Mouse (Mus musculus) midbrain, embryonic 10.5 days (tissue): ENCODE data around the gene Cntln. TPM values are rescaled to one million over a fixed set of nuclear protein-coding genes. Genes with fewer than 3 reads are reported as not detected.

ENCODE experiments used
- DNase-seq: peaks from one replicate; pipeline ENCODE4 v3.0.0-alpha.2; 2017; ENCODE audit warnings: low spot score
- H3K27ac ChIP-seq: fragments of 300-500 bp; sonication (generic); replicated peaks from 2 replicates; pipeline ENCODE4 v1.5.1; 2016; ENCODE audit warnings: mild to moderate bottlenecking
- H3K27me3 ChIP-seq: fragments of 300-500 bp; sonication (generic); 2 replicates; pipeline ENCODE4 v1.6.1; 2016; ENCODE audit warnings: low read depth, mild to moderate bottlenecking; ENCODE audit not compliant: poor library complexity, severe bottlenecking
- H3K36me3 ChIP-seq: fragments of 300-500 bp; sonication (generic); 2 replicates; pipeline ENCODE4 v1.6.1; 2016; ENCODE audit warnings: mild to moderate bottlenecking, moderate library complexity
- H3K4me1 ChIP-seq: fragments of 300-500 bp; sonication (generic); 2 replicates; pipeline ENCODE4 v1.6.1; 2016
- H3K4me3 ChIP-seq: fragments of 300-500 bp; sonication (generic); 2 replicates; pipeline ENCODE4 v1.5.1; 2016; ENCODE audit warnings: mild to moderate bottlenecking, moderate library complexity
- H3K9me3 ChIP-seq: fragments of 300-500 bp; sonication (generic); replicated peaks from 2 replicates; pipeline ENCODE4 v1.6.1; 2016; ENCODE audit warnings: mild to moderate bottlenecking
- WGBS: fragments of 180-500 bp; shearing (Covaris S2); methylation state at CpG from one replicate; pipeline ENCODE4 v1.1.7; 2016; 5-methylcytosine and 5-hydroxymethylcytosine counted together
- polyA plus RNA-seq: library from polyadenylated mRNA; unstranded; fragments of >200 nt; fragmentation: Nextera tagmentation; extraction: Ambion mirVana; gene quantifications from 2 replicates; pipeline ENCODE4 v1.2.1, GENCODE M21; 2016

Gene Cntln
- 5.2 and 5.4 TPM in 2 replicates for polyA plus RNA-seq

DNA sequence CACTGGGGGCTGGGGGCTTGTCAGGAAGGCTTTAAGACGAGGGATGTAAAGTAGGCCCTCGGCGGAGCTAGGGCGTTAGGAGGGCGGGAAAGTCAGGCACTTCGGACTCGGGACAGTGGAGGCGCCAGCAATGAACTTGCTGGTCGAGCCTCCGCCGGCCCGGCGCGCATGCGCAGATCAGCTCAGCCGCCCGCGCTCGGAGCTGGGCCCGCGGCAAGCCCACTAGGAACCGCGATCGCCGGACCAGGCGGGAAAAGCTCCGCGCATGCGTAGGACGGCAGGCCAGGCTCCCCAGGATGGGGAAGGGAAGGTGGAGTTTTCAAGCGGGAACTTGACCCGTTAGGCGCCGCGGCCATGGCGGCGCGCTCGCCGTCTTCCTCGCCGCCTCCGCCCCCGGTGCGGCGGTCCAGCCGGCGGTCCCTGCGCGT, at the start of gene Cntln:
Cntln (plus strand) TSS at position 199 of the 428 bp plus-strand sequence.
- Histone ChIP-seq H3K27ac (peak within 1 kb of the TSS; percentile 96), H3K4me3 (peak within 1 kb of the TSS; percentile 72), H3K27me3 (peaks cover 20% of the 10 kb centered on the region), H3K4me1 (peaks cover 19% of the 10 kb centered on the region), H3K9me3 (peaks cover 6% of the 10 kb centered on the region; the same call in 1 of the 2 replicates), H3K36me3 (no peaks in the 10 kb centered on the region)
- peak; percentile 93 for DNase-seq
- 1% methylated on average over 50 of the region's 50 CpGs for WGBS

DNA sequence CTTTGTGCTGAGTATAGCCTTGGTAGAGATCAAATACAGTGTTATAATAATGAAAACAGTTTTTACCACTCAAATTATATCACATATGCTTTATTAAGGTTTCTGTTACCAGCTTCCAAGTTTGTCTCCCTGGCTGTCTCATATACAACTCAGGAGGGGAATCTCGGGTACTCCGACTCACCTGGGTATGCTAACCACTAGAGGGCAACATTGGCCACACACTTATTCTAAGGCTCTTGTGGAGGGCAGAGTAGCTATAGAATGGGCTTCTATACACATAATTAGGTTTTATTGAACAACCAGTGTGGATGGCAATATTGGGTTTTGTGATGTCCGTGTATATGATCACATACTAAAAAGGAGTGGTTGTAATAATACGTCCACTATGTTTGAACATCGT, 47.1 kb upstream of the Cntln start:
- H3K9me3 ChIP-seq = no peaks in the 10 kb centered on the region
- no peak overlapping the region for H3K27ac ChIP-seq
- no peaks in the 10 kb centered on the region for H3K4me1 ChIP-seq
- no peak overlapping the region for H3K4me3 ChIP-seq
- H3K27me3 ChIP-seq = no peaks in the 10 kb centered on the region
- H3K36me3 ChIP-seq = no peaks in the 10 kb centered on the region
- peak; percentile 28 for DNase-seq
- 41% methylated on average over 5 of the region's 5 CpGs for WGBS

DNA sequence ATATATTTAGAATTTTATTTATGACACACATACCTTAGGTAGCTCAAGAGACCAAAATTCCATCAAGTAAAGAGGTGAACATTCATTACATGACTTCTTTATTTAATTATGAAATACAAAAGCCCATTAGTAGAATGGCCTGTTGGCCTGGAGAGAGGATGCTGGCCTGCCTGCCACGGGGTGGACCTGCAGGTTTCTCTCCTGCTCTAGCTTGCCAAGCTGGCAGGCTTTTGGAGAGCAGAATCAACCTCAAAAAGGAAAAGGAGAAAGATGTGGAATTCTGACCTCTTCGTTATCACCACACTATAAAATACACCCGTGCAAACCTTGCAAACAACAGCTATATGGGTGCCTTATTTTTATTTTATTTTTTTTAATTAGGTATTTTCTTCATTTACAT, 45.6 kb upstream of the Cntln start:
- H3K9me3 ChIP-seq = no peaks in the 10 kb centered on the region
- H3K36me3 ChIP-seq = no peaks in the 10 kb centered on the region
- no peaks in the 10 kb centered on the region for H3K27me3 ChIP-seq
- DNase-seq = no peak
- WGBS = 85% methylated on average over 3 of the region's 3 CpGs
- no peaks in the 10 kb centered on the region for H3K4me1 ChIP-seq
- no peak overlapping the region for H3K4me3 ChIP-seq
- no peak overlapping the region for H3K27ac ChIP-seq

DNA sequence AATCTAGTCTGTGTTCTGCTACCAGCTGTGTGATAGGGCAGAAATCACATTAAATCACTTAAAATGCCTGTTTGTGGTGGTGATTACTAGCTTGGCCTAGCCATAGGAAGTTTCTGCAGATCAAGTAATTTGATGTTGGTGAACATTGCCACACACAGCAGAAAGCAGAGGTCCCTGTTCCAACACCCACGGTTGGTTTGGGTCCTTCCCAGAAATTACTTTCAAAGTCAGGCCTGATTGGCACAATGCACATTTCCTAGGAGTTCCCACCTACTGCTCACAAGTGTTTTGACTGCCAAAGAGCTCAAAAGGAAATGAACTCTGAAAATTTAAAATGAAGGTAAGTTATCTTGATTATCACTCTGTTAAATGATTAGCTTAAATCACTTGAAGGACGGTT, 44.6 kb upstream of the Cntln start:
- H3K9me3 ChIP-seq = no peaks in the 10 kb centered on the region
- no peaks in the 10 kb centered on the region for H3K4me1 ChIP-seq
- H3K27ac ChIP-seq = no peak overlapping the region
- no peak for DNase-seq
- H3K27me3 ChIP-seq = no peaks in the 10 kb centered on the region
- H3K4me3 ChIP-seq = no peak overlapping the region
- WGBS = 90% methylated on average over 2 of the region's 2 CpGs
- H3K36me3 ChIP-seq = no peaks in the 10 kb centered on the region

DNA sequence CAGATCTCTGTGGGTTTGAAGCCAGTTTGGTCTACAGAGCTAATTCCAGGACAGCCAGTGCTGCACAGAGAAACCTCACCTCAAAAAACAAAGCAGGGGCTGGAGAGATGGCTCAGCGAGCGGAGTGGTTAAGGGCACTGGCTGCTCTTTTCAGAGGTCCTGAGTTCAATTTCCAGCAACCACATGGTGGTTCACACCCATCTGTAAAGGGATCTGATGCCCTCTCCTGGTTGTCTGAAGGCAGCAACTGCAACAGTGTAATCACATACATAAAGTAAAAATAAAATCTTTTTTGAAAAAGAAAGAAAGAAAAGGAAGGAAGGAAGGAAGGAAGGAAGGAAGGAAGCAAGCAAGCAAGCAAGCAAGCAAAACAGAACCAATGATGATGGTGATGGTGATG, 26.5 kb upstream of the Cntln start:
- peaks cover 7% of the 10 kb centered on the region; the same call in 1 of the 2 replicates for H3K4me1 ChIP-seq
- H3K9me3 ChIP-seq = no peaks in the 10 kb centered on the region
- H3K27ac ChIP-seq = no peak overlapping the region
- no peak overlapping the region for H3K4me3 ChIP-seq
- WGBS = 85% methylated on average over 2 of the region's 2 CpGs
- no peaks in the 10 kb centered on the region for H3K36me3 ChIP-seq
- DNase-seq = no peak
- no peaks in the 10 kb centered on the region for H3K27me3 ChIP-seq

DNA sequence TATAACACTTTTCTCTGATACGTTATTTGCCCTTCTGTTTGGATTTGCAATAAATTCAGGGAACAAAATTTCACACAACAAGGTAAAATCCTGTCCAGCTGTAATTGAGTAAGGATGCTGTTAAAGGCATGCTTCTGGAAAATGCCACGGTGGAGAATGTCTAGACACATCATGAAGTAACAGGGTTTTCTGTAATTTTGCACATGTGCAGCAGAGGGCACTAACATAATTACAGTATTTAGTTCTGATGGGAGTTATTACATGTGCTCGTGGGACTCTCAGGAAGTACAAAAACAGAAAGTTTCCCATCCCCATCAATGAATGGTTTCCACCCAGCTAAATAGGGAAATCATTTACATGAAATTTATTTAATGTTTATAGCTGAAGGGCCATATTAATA, 7.8 kb upstream of the Cntln start:
- no peak overlapping the region for H3K27ac ChIP-seq
- 70% methylated on average over 3 of the region's 3 CpGs for WGBS
- H3K4me1 ChIP-seq = no peaks in the 10 kb centered on the region
- H3K36me3 ChIP-seq = no peaks in the 10 kb centered on the region
- 0 out of 2 replicates have a peak, but pooled peaks cover 5% of the 10 kb centered on the region for H3K9me3 ChIP-seq
- DNase-seq = no peak
- no peaks in the 10 kb centered on the region for H3K27me3 ChIP-seq
- H3K4me3 ChIP-seq = no peak overlapping the region

DNA sequence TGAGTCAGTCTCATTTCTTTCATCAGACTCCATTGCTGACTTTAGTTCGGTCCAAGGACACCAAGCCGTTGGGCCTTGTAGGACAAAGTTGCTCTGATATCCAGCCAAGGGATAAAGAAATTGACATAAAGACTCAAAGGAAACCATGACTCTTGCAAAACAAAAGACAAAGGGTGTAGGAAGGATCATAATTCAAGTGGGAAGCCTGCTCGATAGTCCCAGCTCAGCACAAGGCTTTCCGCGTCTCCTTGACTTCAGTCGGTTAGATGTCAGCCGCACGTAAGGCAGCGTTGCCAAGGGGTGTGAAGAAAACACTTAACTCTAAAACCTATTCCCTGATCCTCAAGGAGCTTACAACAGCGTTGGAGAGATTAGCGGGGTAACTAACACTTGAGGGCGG, 463 bp upstream of the Cntln start:
- Histone ChIP-seq H3K9me3 (peaks cover 6% of the 10 kb centered on the region; the same call in 1 of the 2 replicates), H3K27ac (peak overlapping the region; percentile 96), H3K36me3 (no peaks in the 10 kb centered on the region), H3K4me3 (peak overlapping the region; percentile 72), H3K27me3 (peaks cover 20% of the 10 kb centered on the region), H3K4me1 (peaks cover 19% of the 10 kb centered on the region)
- DNase-seq = no peak
- 57% methylated on average over 12 of the region's 12 CpGs for WGBS

DNA sequence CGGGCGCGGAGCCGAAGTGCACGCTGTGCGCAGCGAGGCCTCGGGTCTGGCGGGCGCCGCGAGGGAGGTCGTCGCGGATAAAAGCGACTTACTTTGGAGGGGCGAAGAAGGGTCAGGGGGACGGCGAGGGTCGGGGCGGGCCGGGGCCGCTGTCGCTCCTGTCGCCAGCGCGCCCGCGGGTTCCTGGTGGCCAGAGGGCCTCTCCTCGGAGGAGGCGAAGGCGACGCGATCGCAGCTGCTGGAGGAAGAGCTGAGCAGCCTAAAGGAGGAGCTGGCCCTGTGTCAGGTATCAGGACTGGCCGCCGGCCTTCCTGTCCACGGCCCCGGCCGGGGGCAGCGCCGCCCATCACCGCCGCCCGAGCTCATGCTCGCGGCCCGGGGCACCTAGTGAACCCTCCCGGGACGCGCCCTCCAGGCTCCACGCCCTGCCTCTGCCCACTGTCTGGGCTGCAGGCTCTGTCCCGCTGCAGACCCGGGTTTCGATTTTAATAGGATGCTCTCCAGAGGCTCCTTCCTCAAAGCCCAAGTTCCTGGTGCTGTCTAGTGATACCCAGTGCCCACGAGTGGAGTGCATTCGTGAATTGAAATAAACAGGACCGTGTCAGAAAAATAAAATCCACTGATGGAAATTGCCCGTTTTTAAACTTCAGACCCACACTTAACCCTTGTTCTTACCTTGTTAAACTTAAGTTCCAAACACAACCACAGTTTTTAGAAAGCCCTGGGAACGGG, 596 bp downstream of the Cntln start:
- H3K27me3 ChIP-seq = peaks cover 20% of the 10 kb centered on the region
- no peak for DNase-seq
- H3K36me3 ChIP-seq = no peaks in the 10 kb centered on the region
- peak overlapping the region; percentile 72 for H3K4me3 ChIP-seq
- H3K27ac ChIP-seq = peak overlapping the region; percentile 96
- peaks cover 6% of the 10 kb centered on the region; the same call in 1 of the 2 replicates for H3K9me3 ChIP-seq
- H3K4me1 ChIP-seq = peaks cover 19% of the 10 kb centered on the region
- 3% methylated on average over 60 of the region's 60 CpGs for WGBS

DNA sequence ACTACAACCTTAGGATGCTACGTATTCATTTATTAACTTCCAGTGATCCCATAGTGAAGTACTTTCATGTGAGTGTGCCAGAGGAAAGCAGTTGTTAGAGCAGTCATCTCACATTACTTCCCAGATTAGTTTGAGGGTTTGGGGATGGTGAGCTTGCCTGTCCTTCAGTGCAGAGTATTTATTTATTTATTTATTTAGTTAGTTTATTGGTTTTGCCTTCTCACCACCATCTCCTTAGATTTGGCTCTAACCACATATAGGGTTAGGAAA, 1.1 kb downstream of the Cntln start:
- Histone ChIP-seq H3K4me1 (peaks cover 19% of the 10 kb centered on the region), H3K27ac (peak overlapping the region; percentile 96; the same call in 1 of the 2 replicates), H3K9me3 (peaks cover 6% of the 10 kb centered on the region; the same call in 1 of the 2 replicates), H3K27me3 (peaks cover 20% of the 10 kb centered on the region), H3K36me3 (peaks cover 2% of the 10 kb centered on the region), H3K4me3 (peak overlapping the region; percentile 72)
- WGBS = 72% methylated on average over 1 of the region's 1 CpGs
- no peak for DNase-seq

DNA sequence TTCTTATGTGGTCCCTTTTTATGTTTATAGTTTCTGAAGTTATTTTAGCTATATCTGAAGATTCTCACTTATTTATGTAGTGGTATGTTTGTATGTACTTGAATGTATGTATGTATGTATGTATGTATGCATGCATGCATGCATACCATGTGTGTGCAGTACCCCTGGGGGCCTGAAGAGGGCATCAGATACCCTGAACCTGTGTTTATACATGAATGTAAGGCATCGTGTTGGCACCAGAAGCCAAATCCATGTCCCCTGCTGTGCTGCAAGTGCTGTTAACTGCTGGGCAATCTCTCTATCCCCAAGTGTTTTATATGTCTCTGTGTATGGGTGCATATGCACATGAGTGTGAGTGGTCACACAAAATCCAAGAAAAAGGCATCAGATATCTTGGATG, 34.3 kb downstream of the Cntln start:
- no peak overlapping the region for H3K27ac ChIP-seq
- no peak overlapping the region for H3K4me3 ChIP-seq
- DNase-seq = no peak
- H3K9me3 ChIP-seq = no peaks in the 10 kb centered on the region; the same call in 1 of the 2 replicates
- H3K36me3 ChIP-seq = no peaks in the 10 kb centered on the region
- H3K4me1 ChIP-seq = no peaks in the 10 kb centered on the region
- no peaks in the 10 kb centered on the region for H3K27me3 ChIP-seq
- WGBS = 74% methylated on average over 1 of the region's 1 CpGs

DNA sequence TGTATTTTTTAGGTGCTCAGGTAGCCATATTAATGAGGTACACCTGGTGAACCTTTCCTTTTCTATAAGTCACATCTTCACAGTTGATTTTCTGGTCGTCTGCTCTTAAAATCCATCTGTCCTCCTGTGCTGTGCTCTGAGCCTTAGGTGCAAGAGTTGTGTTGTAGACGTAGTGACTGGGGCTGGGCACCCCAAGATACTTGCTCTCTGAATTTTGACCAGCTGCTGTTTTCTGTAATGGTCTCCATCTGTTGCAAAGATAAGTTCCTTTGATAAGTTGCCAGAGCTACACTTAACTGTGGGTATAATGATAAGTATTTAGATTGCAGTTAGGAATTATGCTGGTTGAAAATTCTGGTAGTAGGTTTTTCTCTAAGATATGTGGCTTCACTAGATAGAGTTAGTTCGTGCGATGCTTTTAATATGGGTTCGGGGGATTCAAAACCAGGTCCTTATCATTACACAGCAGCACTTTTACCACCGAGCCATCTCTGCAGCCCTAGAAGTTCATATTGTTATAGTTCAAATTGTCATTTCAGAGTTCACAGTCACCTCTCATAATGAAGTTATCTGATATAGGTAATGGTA, 50.3 kb downstream of the Cntln start:
- no peaks in the 10 kb centered on the region for H3K27me3 ChIP-seq
- H3K9me3 ChIP-seq = no peaks in the 10 kb centered on the region; the same call in 1 of the 2 replicates
- WGBS = 91% methylated on average over 6 of the region's 6 CpGs
- H3K4me1 ChIP-seq = no peaks in the 10 kb centered on the region
- no peak overlapping the region for H3K4me3 ChIP-seq
- no peaks in the 10 kb centered on the region; the same call in 1 of the 2 replicates for H3K36me3 ChIP-seq
- no peak overlapping the region for H3K27ac ChIP-seq
- DNase-seq = no peak

DNA sequence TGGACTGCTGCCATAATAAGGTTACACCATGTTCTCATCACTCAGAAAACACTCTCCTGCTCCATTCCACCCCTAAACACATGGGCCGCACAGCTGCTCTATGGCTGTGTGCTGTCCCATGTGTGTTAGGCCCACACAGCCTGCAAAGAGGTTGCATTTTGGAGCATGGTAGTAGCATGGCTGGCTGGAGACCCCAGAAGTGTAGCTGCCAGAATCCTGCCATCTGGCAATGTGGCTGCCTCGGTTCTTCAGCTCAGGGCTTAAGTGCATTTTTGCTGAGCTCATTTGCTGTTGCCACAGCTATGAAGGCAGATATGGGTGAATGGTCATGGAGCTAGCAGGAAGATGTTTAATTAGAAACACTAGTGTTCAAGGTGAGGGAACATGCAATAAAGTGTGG, 58.0 kb downstream of the Cntln start:
- Histone ChIP-seq H3K36me3 (no peaks in the 10 kb centered on the region), H3K9me3 (no peaks in the 10 kb centered on the region), H3K4me1 (peaks cover 4% of the 10 kb centered on the region; the same call in 1 of the 2 replicates), H3K27me3 (no peaks in the 10 kb centered on the region), H3K4me3 (no peak overlapping the region), H3K27ac (no peak overlapping the region)
- WGBS = 66% methylated on average over 2 of the region's 2 CpGs
- peak; percentile 13 for DNase-seq

DNA sequence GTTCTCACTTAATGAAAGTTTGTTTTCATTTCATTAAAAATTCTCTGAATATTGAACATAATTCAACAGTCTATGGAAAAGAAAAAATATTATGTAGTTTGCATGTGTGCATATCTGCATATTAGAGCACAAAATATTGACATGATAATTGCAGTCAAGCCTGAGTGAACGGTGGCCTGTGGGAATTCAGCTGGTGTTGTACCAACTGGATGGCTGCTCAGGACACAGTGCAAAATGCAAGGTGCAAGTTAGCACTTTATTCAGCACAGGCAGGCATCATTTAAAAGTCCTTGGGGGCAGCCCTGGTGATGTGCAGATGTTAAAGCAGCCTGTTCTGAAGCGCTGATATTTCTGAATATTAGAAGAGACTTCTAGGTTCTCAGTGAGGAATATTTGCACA, 58.5 kb downstream of the Cntln start:
- Histone ChIP-seq H3K4me1 (peaks cover 4% of the 10 kb centered on the region; the same call in 1 of the 2 replicates), H3K4me3 (no peak overlapping the region), H3K27me3 (no peaks in the 10 kb centered on the region), H3K9me3 (no peaks in the 10 kb centered on the region), H3K36me3 (no peaks in the 10 kb centered on the region), H3K27ac (no peak overlapping the region)
- no peak for DNase-seq
- 84% methylated on average over 2 of the region's 2 CpGs for WGBS
